Mouse (Mus musculus) forebrain, embryonic 15.5 days (tissue): ENCODE results near the gene Gsta3. TPM values are rescaled to one million over a fixed set of nuclear protein-coding genes. Genes with fewer than 3 reads are reported as not detected.
"Not testable (repeated sequence)": the region's sequence is repeated elsewhere in the genome, so short reads cannot be mapped to it uniquely, and the experiment has no call there.

Source experiments
- ATAC-seq: fragments of 200-750 bp; cut with Nextera tagmentation; replicated peaks from 2 replicates; pipeline ENCODE4 v1.8.0; 2017; ENCODE audit warnings: mild to moderate bottlenecking, moderate TSS enrichment, moderate library complexity
- H3K27ac ChIP-seq: fragments of 300-500 bp; sonication (generic); replicated peaks from 2 replicates; pipeline ENCODE4 v1.5.1; 2015; ENCODE audit warnings: mild to moderate bottlenecking, inconsistent platforms
- H3K27me3 ChIP-seq: fragments of 300-500 bp; sonication (generic); 2 replicates; pipeline ENCODE4 v1.6.1; 2015; ENCODE audit warnings: inconsistent platforms
- H3K36me3 ChIP-seq: fragments of 300-500 bp; sonication (generic); 2 replicates; pipeline ENCODE4 v1.6.1; 2015; ENCODE audit warnings: mild to moderate bottlenecking, inconsistent platforms
- H3K4me1 ChIP-seq: fragments of 300-500 bp; sonication (generic); 2 replicates; pipeline ENCODE4 v1.6.1; 2015; ENCODE audit warnings: inconsistent platforms
- H3K4me2 ChIP-seq: fragments of 300-500 bp; sonication (generic); replicated peaks from 2 replicates; pipeline ENCODE4 v1.6.1; 2015; ENCODE audit warnings: mild to moderate bottlenecking, inconsistent platforms
- H3K4me3 ChIP-seq: fragments of 300-500 bp; sonication (generic); 2 replicates; pipeline ENCODE4 v1.5.1; 2015; ENCODE audit warnings: mild to moderate bottlenecking, inconsistent platforms
- H3K9ac ChIP-seq: fragments of 300-500 bp; sonication (generic); replicated peaks from 2 replicates; pipeline ENCODE4 v1.6.1; 2015; ENCODE audit warnings: mild to moderate bottlenecking, inconsistent platforms
- H3K9me3 ChIP-seq: fragments of 300-500 bp; sonication (generic); 2 replicates; pipeline ENCODE4 v1.6.1; 2016; ENCODE audit warnings: inconsistent platforms
- WGBS: fragments of 180-500 bp; shearing (Covaris S2); methylation state at CpG from one replicate; pipeline ENCODE4 v1.1.7; 2015; ENCODE audit warnings: mixed read lengths; 5-methylcytosine and 5-hydroxymethylcytosine counted together
- polyA plus RNA-seq: library from polyadenylated mRNA; unstranded; fragments of >200 nt; fragmentation: Nextera tagmentation; extraction: Ambion mirVana; gene quantifications from 2 replicates; pipeline ENCODE4 v1.2.1, GENCODE M21; 2015

The Gsta3 gene
- polyA plus RNA-seq, 1 experiment from 2014 or later = 0.31 TPM

- Histone ChIP-seq H3K36me3 (no peaks in the 10 kb centered on the region), H3K9me3 (no peaks in the 10 kb centered on the region), H3K9ac (no peak overlapping the region), H3K4me2 (no peak overlapping the region), H3K4me3 (no peak overlapping the region), H3K27ac (no peak overlapping the region), H3K4me1 (no peaks in the 10 kb centered on the region), H3K27me3 (no peaks in the 10 kb centered on the region)
- WGBS = 91% methylated on average over 2 of the region's 2 CpGs
- no peak for ATAC-seq
Measured at GRCm38 (mm10) chr1:21280306-21280705, 39.9 kb downstream of the Gsta3 start.

DNA sequence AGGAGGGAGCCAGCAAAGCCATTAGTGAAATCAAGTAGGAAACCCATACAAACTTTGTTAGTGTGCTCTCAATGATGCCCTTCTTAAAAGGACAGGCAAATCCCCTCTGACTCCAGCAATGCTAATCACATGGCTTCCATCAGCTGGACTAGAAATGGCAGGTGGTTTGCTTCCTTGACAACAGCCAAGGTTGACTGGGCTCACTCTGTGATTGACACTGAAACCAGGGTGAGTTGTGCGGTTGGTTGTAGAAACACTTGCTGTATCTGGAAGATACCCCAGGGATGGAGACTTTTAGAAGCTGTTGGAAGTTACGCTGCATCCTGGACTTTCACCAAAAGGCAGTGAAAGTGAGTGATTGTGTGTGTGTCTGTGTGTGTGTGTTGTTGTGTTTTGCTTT, 44.3 kb downstream of the Gsta3 start:
- ATAC-seq = not testable (repeated sequence)

GRCm38 (mm10) chr1:21291394-21291793, 51.0 kb downstream of the Gsta3 start:
- H3K27ac ChIP-seq = no peak overlapping the region
- no peak overlapping the region for H3K9ac ChIP-seq
- ATAC-seq = no peak

More for the DNA sequence above, 44.3 kb downstream of the Gsta3 start:
- not testable (repeated sequence) for H3K9ac ChIP-seq, H3K4me1 ChIP-seq, H3K36me3 ChIP-seq, H3K27me3 ChIP-seq, H3K4me2 ChIP-seq, H3K27ac ChIP-seq, H3K4me3 ChIP-seq, H3K9me3 ChIP-seq
- WGBS = 71% methylated on average over 2 of the region's 2 CpGs

GRCm38 (mm10) chr1:21292590-21292989, 52.2 kb downstream of the Gsta3 start:
- no peaks in the 10 kb centered on the region for H3K36me3 ChIP-seq
- WGBS = 75% methylated on average over 1 of the region's 1 CpGs
- no peaks in the 10 kb centered on the region for H3K27me3 ChIP-seq
- ATAC-seq = no peak
- no peak overlapping the region for H3K4me2 ChIP-seq
- no peaks in the 10 kb centered on the region for H3K9me3 ChIP-seq
- no peak overlapping the region for H3K9ac ChIP-seq
- no peak overlapping the region for H3K4me3 ChIP-seq
- H3K27ac ChIP-seq = no peak overlapping the region
- no peaks in the 10 kb centered on the region for H3K4me1 ChIP-seq

More at GRCm38 (mm10) chr1:21291394-21291793, 51.0 kb downstream of the Gsta3 start:
- Histone ChIP-seq H3K4me1 (no peaks in the 10 kb centered on the region), H3K36me3 (no peaks in the 10 kb centered on the region), H3K9me3 (no peaks in the 10 kb centered on the region), H3K4me2 (no peak overlapping the region), H3K27me3 (no peaks in the 10 kb centered on the region), H3K4me3 (no peak overlapping the region)
- 92% methylated on average over 4 of the region's 4 CpGs for WGBS

DNA sequence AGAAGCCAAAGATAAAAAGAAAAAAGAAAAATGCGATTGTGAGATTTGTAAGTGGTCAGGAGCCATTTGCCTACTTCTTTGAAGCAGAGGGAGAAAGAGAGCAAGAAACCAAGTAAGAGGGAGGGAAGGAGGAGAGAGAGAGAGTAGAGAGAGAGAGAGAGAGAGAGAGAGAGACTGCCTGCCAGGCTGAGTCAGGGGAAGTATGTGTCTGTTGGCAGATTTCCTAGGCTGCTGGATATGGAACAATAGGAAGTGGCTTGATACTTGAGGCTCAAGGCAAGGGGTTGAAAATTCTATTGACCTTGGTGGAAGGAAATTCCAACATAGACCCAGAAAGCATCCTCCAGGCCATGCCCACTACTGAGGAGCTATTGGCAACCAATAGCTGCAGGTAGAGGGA, 55.8 kb downstream of the Gsta3 start:
- ATAC-seq = no peak
- Histone ChIP-seq H3K4me3 (no peak overlapping the region), H3K9ac (no peak overlapping the region), H3K4me2 (no peak overlapping the region), H3K9me3 (no peaks in the 10 kb centered on the region), H3K36me3 (no peaks in the 10 kb centered on the region), H3K27ac (no peak overlapping the region), H3K27me3 (no peaks in the 10 kb centered on the region), H3K4me1 (no peaks in the 10 kb centered on the region)
- 80% methylated on average over 1 of the region's 1 CpGs for WGBS

DNA sequence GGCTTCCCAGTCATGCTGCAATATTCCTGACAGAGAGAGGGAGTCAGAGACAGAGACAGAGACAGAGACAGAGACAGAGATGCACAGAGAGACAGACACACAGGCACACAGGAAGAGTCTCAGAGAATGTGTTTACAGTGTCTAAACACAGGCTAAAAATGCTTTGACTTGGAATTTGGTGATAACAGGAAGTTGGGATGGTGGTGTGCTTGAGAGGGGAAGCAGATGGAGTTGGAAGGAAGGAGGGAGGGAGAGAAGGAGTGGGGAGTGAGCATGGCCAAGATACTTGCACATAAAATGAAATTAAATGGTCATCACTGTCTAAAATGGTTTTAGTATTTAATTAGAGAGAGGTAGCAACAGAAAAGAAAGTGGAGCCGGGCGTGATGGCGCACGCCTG, 57.7 kb downstream of the Gsta3 start:
- 96% methylated on average over 4 of the region's 4 CpGs for WGBS

GRCm38 (mm10) chr1:21299826-21300225, 59.4 kb downstream of the Gsta3 start:
- Histone ChIP-seq H3K27ac (no peak overlapping the region), H3K4me2 (no peak overlapping the region), H3K27me3 (no peaks in the 10 kb centered on the region), H3K9ac (no peak overlapping the region), H3K9me3 (no peaks in the 10 kb centered on the region), H3K4me1 (no peaks in the 10 kb centered on the region), H3K36me3 (no peaks in the 10 kb centered on the region), H3K4me3 (no peak overlapping the region)
- ATAC-seq = no peak
- WGBS = 45% methylated on average over 3 of the region's 3 CpGs

More for the DNA sequence above, 57.7 kb downstream of the Gsta3 start:
- H3K9me3 ChIP-seq = no peaks in the 10 kb centered on the region
- H3K4me2 ChIP-seq = no peak overlapping the region
- H3K4me1 ChIP-seq = no peaks in the 10 kb centered on the region
- H3K9ac ChIP-seq = no peak overlapping the region
- ATAC-seq = no peak
- H3K36me3 ChIP-seq = no peaks in the 10 kb centered on the region
- no peak overlapping the region for H3K27ac ChIP-seq
- no peak overlapping the region for H3K4me3 ChIP-seq
- H3K27me3 ChIP-seq = no peaks in the 10 kb centered on the region

- Histone ChIP-seq H3K4me1 (no peaks in the 10 kb centered on the region), H3K27me3 (no peaks in the 10 kb centered on the region), H3K36me3 (no peaks in the 10 kb centered on the region), H3K4me2 (no peak overlapping the region), H3K9me3 (no peaks in the 10 kb centered on the region), H3K27ac (no peak overlapping the region), H3K9ac (no peak overlapping the region), H3K4me3 (no peak overlapping the region)
- no peak for ATAC-seq
- 82% methylated on average over 3 of the region's 3 CpGs for WGBS
Measured at GRCm38 (mm10) chr1:21301686-21302085, 61.3 kb downstream of the Gsta3 start.

GRCm38 (mm10) chr1:21304174-21304573, 63.8 kb downstream of the Gsta3 start:
- Histone ChIP-seq H3K27ac (no peak overlapping the region), H3K9ac (no peak overlapping the region), H3K27me3 (no peaks in the 10 kb centered on the region), H3K9me3 (no peaks in the 10 kb centered on the region), H3K4me1 (no peaks in the 10 kb centered on the region), H3K36me3 (no peaks in the 10 kb centered on the region), H3K4me2 (no peak overlapping the region), H3K4me3 (no peak overlapping the region)
- ATAC-seq = no peak
- 85% methylated on average over 3 of the region's 3 CpGs for WGBS

GRCm38 (mm10) chr1:21304646-21305045, 64.3 kb downstream of the Gsta3 start:
- no peaks in the 10 kb centered on the region for H3K36me3 ChIP-seq
- no peaks in the 10 kb centered on the region for H3K27me3 ChIP-seq
- no peaks in the 10 kb centered on the region for H3K4me1 ChIP-seq
- no peak for ATAC-seq
- H3K4me2 ChIP-seq = no peak overlapping the region
- 91% methylated on average over 4 of the region's 4 CpGs for WGBS
- no peak overlapping the region for H3K9ac ChIP-seq
- H3K9me3 ChIP-seq = no peaks in the 10 kb centered on the region
- H3K4me3 ChIP-seq = no peak overlapping the region
- no peak overlapping the region for H3K27ac ChIP-seq

DNA sequence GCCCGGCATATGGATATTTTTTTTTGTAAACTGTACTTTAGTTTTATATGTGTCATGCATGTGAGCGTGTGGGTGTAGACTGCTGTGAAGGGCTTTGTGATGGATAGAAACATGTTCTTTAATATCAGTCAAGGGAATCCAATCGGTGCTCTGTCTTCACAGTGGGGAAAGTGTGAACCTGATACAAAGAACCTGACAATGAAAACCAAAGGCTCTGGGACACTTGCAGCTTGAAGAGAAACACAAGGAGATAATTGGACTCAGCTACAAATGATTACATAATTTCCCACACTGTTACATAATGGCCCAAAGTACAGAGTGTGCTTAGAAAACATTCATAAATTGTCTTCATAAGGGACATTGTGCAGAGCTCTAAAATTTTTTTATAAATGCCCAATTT, 65.1 kb downstream of the Gsta3 start:
- Histone ChIP-seq H3K4me1 (no peaks in the 10 kb centered on the region), H3K27me3 (no peaks in the 10 kb centered on the region), H3K36me3 (no peaks in the 10 kb centered on the region), H3K4me3 (no peak overlapping the region), H3K27ac (no peak overlapping the region), H3K9ac (no peak overlapping the region), H3K4me2 (no peak overlapping the region), H3K9me3 (no peaks in the 10 kb centered on the region)
- ATAC-seq = no peak
- WGBS = 89% methylated on average over 3 of the region's 3 CpGs

- ATAC-seq = no peak
- Histone ChIP-seq H3K4me3 (no peak overlapping the region), H3K9ac (no peak overlapping the region), H3K36me3 (no peaks in the 10 kb centered on the region), H3K4me1 (no peaks in the 10 kb centered on the region), H3K9me3 (no peaks in the 10 kb centered on the region), H3K27ac (no peak overlapping the region), H3K27me3 (no peaks in the 10 kb centered on the region), H3K4me2 (no peak overlapping the region)
- 98% methylated on average over 2 of the region's 2 CpGs for WGBS
Measured at GRCm38 (mm10) chr1:21314336-21314735, 73.9 kb downstream of the Gsta3 start.
